Comparison of ENCODE assay signal across 24 mouse cellular contexts in the genomic region with DNA sequence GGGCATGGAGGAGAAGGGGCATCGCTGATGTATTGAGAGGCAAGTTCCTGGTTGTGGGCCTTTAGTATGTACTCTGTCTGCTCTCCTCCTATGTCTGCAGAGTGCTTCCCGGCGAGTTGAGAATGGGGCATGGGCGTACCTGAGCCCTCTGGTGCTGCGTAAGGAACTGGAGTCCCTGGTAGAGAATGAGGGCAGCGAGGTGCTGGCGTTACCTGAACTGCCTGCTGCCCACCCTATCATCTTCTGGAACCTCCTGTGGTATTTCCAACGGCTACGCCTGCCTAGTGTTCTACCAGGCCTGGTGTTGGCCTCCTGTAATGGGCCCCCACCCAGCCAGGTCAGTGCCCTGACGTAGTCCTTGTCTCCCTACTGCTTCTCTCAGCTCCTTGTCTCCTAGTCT. TPM values are rescaled to one million over a fixed set of nuclear protein-coding genes. Genes with fewer than 3 reads are reported as not detected.
DNase-seq lines count a peak whose midpoint lies in the region; ATAC-seq and TF ChIP-seq lines count a peak whose summit lies in the region.
"Had no signal": no experiment of that assay in that cellular context is flagged by ENCODE, and none has a peak within 500 bp of the region (broad histone marks: within the 10 kb centered on the region; RNA-seq: fewer than 3 reads in every experiment).

No protein-coding gene starts in this region.

- no peak for ATAC-seq in granulocyte monocyte progenitor cell, adult 5-6 weeks (replicated peaks; ENCODE audit: poor library complexity, severe bottlenecking)
- ATAC-seq: CD4-positive, CD25-positive, alpha-beta regulatory T cell, adult 4 months; forebrain, embryonic 13.5 days; forebrain, embryonic 16.5 days; hindbrain, postnatal 0 days; inflammation-experienced regulatory T-cells, adult 6 months; intestine, embryonic 16.5 days had no signal

- no peak for TF ChIP-seq EP300 in heart, adult 2 months (IDR thresholded peaks at IDR 0.05; ENCODE audit: insufficient read depth, low read depth, low read length)

- no peak for DNase-seq in cerebellum, adult 2 months
- no peak for DNase-seq in cerebellum, postnatal 14 days
- DNase-seq in heart, embryonic 10.5 days (ENCODE audit: low spot score): peak; percentile 63
- no peak for DNase-seq in heart, adult 2 months
- DNase-seq in embryonic facial prominence, embryonic 10.5 days (ENCODE audit: low spot score): no peak
- DNase-seq: adrenal gland, postnatal 10 days; adrenal gland, postnatal 36 days; embryo, embryonic 11 days; gastrocnemius, adult 2 months; gastrocnemius, postnatal 14 days; heart, postnatal 14 days; heart, postnatal 4 days; kidney, adult 18-20 months; kidney, adult 9 months had no signal

- intact Hi-C loops in heart, adult 2 months (cut with DNase I): no loop called here

- no peak overlapping the region for H3K4me3 ChIP-seq in cerebellum, adult 2 months (replicated peaks; ENCODE audit: insufficient read depth, low read depth, low read length)
- H3K4me3 ChIP-seq in heart, embryonic 10.5 days: no peak overlapping the region
- no peak overlapping the region for H3K4me3 ChIP-seq in heart, adult 2 months
- H3K4me3 ChIP-seq in embryonic facial prominence, embryonic 10.5 days: 0 out of 2 replicates have a peak overlapping the region, but pooled peaks have one; percentile 3
- H3K4me3 ChIP-seq: forebrain, embryonic 10.5 days; forebrain, embryonic 13.5 days; gastrocnemius, adult 2 months; heart, embryonic 13.5 days had no signal

- WGBS in cerebellum, adult 2 months: 41% methylated on average over 10 of the region's 10 CpGs
- WGBS in heart, embryonic 10.5 days: 87% methylated on average over 10 of the region's 10 CpGs
- WGBS in heart, adult 2 months: 93% methylated on average over 10 of the region's 10 CpGs
- WGBS in embryonic facial prominence, embryonic 10.5 days: 91% methylated on average over 10 of the region's 10 CpGs

- peak overlapping the region; percentile 72 for H3K27ac ChIP-seq in cerebellum, adult 2 months (ENCODE audit: insufficient read depth, low read length)
- no peak overlapping the region for H3K27ac ChIP-seq in heart, embryonic 10.5 days
- no peak overlapping the region for H3K27ac ChIP-seq in heart, adult 2 months
- no peak overlapping the region for H3K27ac ChIP-seq in embryonic facial prominence, embryonic 10.5 days (replicated peaks)
- H3K27ac ChIP-seq: forebrain, embryonic 10.5 days; forebrain, embryonic 13.5 days; gastrocnemius, adult 2 months; heart, embryonic 13.5 days; hindbrain, embryonic 14.5 days; hindbrain, postnatal 0 days had no signal

- no peaks in the 10 kb centered on the region for H3K27me3 ChIP-seq in cerebellum, adult 2 months (ENCODE audit: control insufficient read depth, insufficient read depth, low read length)
- H3K27me3 ChIP-seq in heart, embryonic 10.5 days (ENCODE audit: insufficient read depth, poor library complexity, severe bottlenecking): no peaks in the 10 kb centered on the region
- no peaks in the 10 kb centered on the region for H3K27me3 ChIP-seq in heart, adult 2 months (ENCODE audit: control insufficient read depth, insufficient read depth, low read length)
- H3K27me3 ChIP-seq in embryonic facial prominence, embryonic 10.5 days (replicated peaks; ENCODE audit: low read depth, poor library complexity, severe bottlenecking): no peaks in the 10 kb centered on the region
- H3K27me3 ChIP-seq: forebrain, embryonic 13.5 days; heart, embryonic 13.5 days had no signal

- no peak for TF ChIP-seq CTCF in cerebellum, adult 2 months (IDR thresholded peaks at IDR 0.05; ENCODE audit: borderline replicate concordance, insufficient read depth, low read depth, low read length)
- no peak for TF ChIP-seq CTCF in heart, adult 2 months (IDR thresholded peaks at IDR 0.05)

- no peaks in the 10 kb centered on the region for H3K9me3 ChIP-seq in heart, embryonic 10.5 days
- no peaks in the 10 kb centered on the region for H3K9me3 ChIP-seq in embryonic facial prominence, embryonic 10.5 days
- H3K9me3 ChIP-seq: forebrain, embryonic 10.5 days; forebrain, embryonic 13.5 days; heart, embryonic 13.5 days had no signal

- no peak for TF ChIP-seq POLR2A in cerebellum, adult 2 months (IDR thresholded peaks at IDR 0.05; ENCODE audit: borderline replicate concordance, insufficient read depth, low read length)
- no peak for TF ChIP-seq POLR2A in heart, adult 2 months (IDR thresholded peaks at IDR 0.05; ENCODE audit: insufficient read depth, low read depth, low read length)

- H3K36me3 ChIP-seq in heart, embryonic 10.5 days: peaks cover 69% of the 10 kb centered on the region
- H3K36me3 ChIP-seq in heart, adult 2 months (ENCODE audit: control insufficient read depth, insufficient read depth, low read length): no peaks in the 10 kb centered on the region
- H3K36me3 ChIP-seq in embryonic facial prominence, embryonic 10.5 days (replicated peaks): peaks cover 75% of the 10 kb centered on the region

- no peak overlapping the region for H3K9ac ChIP-seq in heart, adult 2 months (ENCODE audit: low read depth, low read length)
- H3K9ac ChIP-seq: forebrain, embryonic 13.5 days; hindbrain, embryonic 14.5 days had no signal

- peaks cover 38% of the 10 kb centered on the region for H3K4me1 ChIP-seq in cerebellum, adult 2 months (ENCODE audit: control insufficient read depth, insufficient read depth, low read length)
- H3K4me1 ChIP-seq in heart, embryonic 10.5 days: peaks cover 10% of the 10 kb centered on the region; the same call in 1 of the 2 replicates
- no peaks in the 10 kb centered on the region for H3K4me1 ChIP-seq in heart, adult 2 months (ENCODE audit: control insufficient read depth, insufficient read depth, low read length)
- H3K4me1 ChIP-seq in embryonic facial prominence, embryonic 10.5 days: peaks cover 6% of the 10 kb centered on the region; the same call in 1 of the 2 replicates
- H3K4me1 ChIP-seq: forebrain, embryonic 13.5 days had no signal

- no peaks in the 10 kb centered on the region for H3K79me2 ChIP-seq in heart, adult 2 months (replicated peaks; ENCODE audit: control insufficient read depth, insufficient read depth, low read length)

RNA-seq across cellular contexts. Expression of a gene that starts 13.2 kb away (rescaled TPM):
- 65.4 and 77.0 TPM in 2 replicates for polyA plus RNA-seq in cerebellum, adult 2 months (2012; rRNA removed)
- polyA plus RNA-seq in heart, embryonic 10.5 days (2016; fragmentation: Nextera tagmentation; extraction: Ambion mirVana): 4.6 and 7.0 TPM in 2 replicates
- total RNA-seq in heart, adult 2 months (2021): 10 to 100 TPM; 35.7 to 36.5 TPM
- 45.6 and 45.9 TPM in 2 replicates for polyA plus RNA-seq in heart, adult 2 months (2012; rRNA removed)
- polyA plus RNA-seq in embryonic facial prominence, embryonic 10.5 days (2016; fragmentation: Nextera tagmentation; extraction: Ambion mirVana): 4.3 and 5.3 TPM in 2 replicates
- total RNA-seq in granulocyte monocyte progenitor cell, adult 5-6 weeks (2014; fragmentation: Nextera tagmentation): 28.1 and 37.5 TPM in 2 replicates
- 13.6 and 16.5 TPM in 2 replicates for total RNA-seq in granulocyte monocyte progenitor cell, adult 5-6 weeks (2017)

RNA-seq across cellular contexts. Expression of a gene that starts 14.8 kb away (rescaled TPM):
- polyA plus RNA-seq in cerebellum, adult 2 months (2012; rRNA removed): 33.3 and 40.7 TPM in 2 replicates
- 10.6 and 11.8 TPM in 2 replicates for polyA plus RNA-seq in heart, embryonic 10.5 days (2016; fragmentation: Nextera tagmentation; extraction: Ambion mirVana)
- total RNA-seq in heart, adult 2 months (2021): 10 to 100 TPM; 40.0 to 45.3 TPM
- polyA plus RNA-seq in heart, adult 2 months (2012; rRNA removed): 17.7 and 21.0 TPM in 2 replicates
- 13.6 and 15.7 TPM in 2 replicates for polyA plus RNA-seq in embryonic facial prominence, embryonic 10.5 days (2016; fragmentation: Nextera tagmentation; extraction: Ambion mirVana)
- total RNA-seq in granulocyte monocyte progenitor cell, adult 5-6 weeks (2014; fragmentation: Nextera tagmentation): 68.7 and 83.6 TPM in 2 replicates
- total RNA-seq in granulocyte monocyte progenitor cell, adult 5-6 weeks (2017): 19.4 and 19.9 TPM in 2 replicates

RNA-seq across cellular contexts. Expression of a gene that starts 24.2 kb away (rescaled TPM):
- 78.2 and 91.2 TPM in 2 replicates for polyA plus RNA-seq in cerebellum, adult 2 months (2012; rRNA removed)
- 14.4 and 21.6 TPM in 2 replicates for polyA plus RNA-seq in heart, embryonic 10.5 days (2016; fragmentation: Nextera tagmentation; extraction: Ambion mirVana)
- 10 to 100 TPM; 16.6 to 17.1 TPM for total RNA-seq in heart, adult 2 months (2021)
- 32.9 and 33.7 TPM in 2 replicates for polyA plus RNA-seq in heart, adult 2 months (2012; rRNA removed)
- 26.1 and 26.8 TPM in 2 replicates for polyA plus RNA-seq in embryonic facial prominence, embryonic 10.5 days (2016; fragmentation: Nextera tagmentation; extraction: Ambion mirVana)
- total RNA-seq in granulocyte monocyte progenitor cell, adult 5-6 weeks (2014; fragmentation: Nextera tagmentation): 48.1 and 49.5 TPM in 2 replicates
- 10.1 and 11.4 TPM in 2 replicates for total RNA-seq in granulocyte monocyte progenitor cell, adult 5-6 weeks (2017)

RNA-seq across cellular contexts. Expression of a gene that starts 30.2 kb away (rescaled TPM):
- 35.8 and 38.7 TPM in 2 replicates for polyA plus RNA-seq in cerebellum, adult 2 months (2012; rRNA removed)
- 51.3 and 79.6 TPM in 2 replicates for polyA plus RNA-seq in heart, embryonic 10.5 days (2016; fragmentation: Nextera tagmentation; extraction: Ambion mirVana)
- total RNA-seq in heart, adult 2 months (2021): 10 to 100 TPM; 67.6 to 75.5 TPM
- polyA plus RNA-seq in heart, adult 2 months (2012; rRNA removed): 57.3 and 83.7 TPM in 2 replicates
- 60.9 and 64.2 TPM in 2 replicates for polyA plus RNA-seq in embryonic facial prominence, embryonic 10.5 days (2016; fragmentation: Nextera tagmentation; extraction: Ambion mirVana)
- 26.6 and 35.3 TPM in 2 replicates for total RNA-seq in granulocyte monocyte progenitor cell, adult 5-6 weeks (2014; fragmentation: Nextera tagmentation)
- 36.4 and 36.6 TPM in 2 replicates for total RNA-seq in granulocyte monocyte progenitor cell, adult 5-6 weeks (2017)

RNA-seq across cellular contexts. Expression of a gene that starts 34.9 kb away (rescaled TPM):
- polyA plus RNA-seq in cerebellum, adult 2 months (2012; rRNA removed): 0.23 and 0.51 TPM in 2 replicates
- 2.1 and 2.2 TPM in 2 replicates for polyA plus RNA-seq in heart, embryonic 10.5 days (2016; fragmentation: Nextera tagmentation; extraction: Ambion mirVana)
- under 1 TPM; 0.14 to 0.16 TPM for total RNA-seq in heart, adult 2 months (2021)
- polyA plus RNA-seq in heart, adult 2 months (2012; rRNA removed): 0.53 and 0.55 TPM in 2 replicates
- 4.2 and 6.1 TPM in 2 replicates for polyA plus RNA-seq in embryonic facial prominence, embryonic 10.5 days (2016; fragmentation: Nextera tagmentation; extraction: Ambion mirVana)
- not detected in 2 replicates for total RNA-seq in granulocyte monocyte progenitor cell, adult 5-6 weeks (2014; fragmentation: Nextera tagmentation)
- not detected in 2 replicates for total RNA-seq in granulocyte monocyte progenitor cell, adult 5-6 weeks (2017)
- total RNA-seq: gastrocnemius, adult 2 months; heart, postnatal 14 days had no signal
- polyA plus RNA-seq: inflammation-experienced regulatory T-cells, adult 6 months had no signal
